Mouse (Mus musculus): ENCODE results near the gene Defb35.
"Not testable (repeated sequence)": the region's sequence is repeated elsewhere in the genome, so short reads cannot be mapped to it uniquely, and the experiment has no call there.

Defb35 gene

DNA sequence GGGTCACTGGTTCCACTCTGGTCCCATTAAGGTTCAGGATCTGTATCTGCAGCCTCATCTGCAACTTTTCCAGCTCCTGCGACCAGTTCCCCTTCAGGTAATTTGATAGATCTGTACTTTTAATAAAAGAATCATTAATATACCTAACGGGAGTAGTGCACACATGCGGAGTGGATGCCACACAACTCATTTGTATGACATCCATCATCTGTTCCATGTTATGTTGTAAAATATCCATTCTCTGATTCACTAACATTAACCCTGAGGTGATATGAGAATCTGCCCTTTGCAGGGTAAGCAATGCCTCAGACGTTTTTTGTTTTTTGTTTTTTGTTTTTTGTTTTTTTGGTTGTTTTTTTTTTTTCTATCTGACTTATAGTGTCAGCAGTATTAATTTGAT, at the start of gene Defb35:
Gene Defb35, plus strand, starts transcription at position 301 of the 400 bp plus-strand sequence.
- not testable (repeated sequence) for DNase-seq

DNA sequence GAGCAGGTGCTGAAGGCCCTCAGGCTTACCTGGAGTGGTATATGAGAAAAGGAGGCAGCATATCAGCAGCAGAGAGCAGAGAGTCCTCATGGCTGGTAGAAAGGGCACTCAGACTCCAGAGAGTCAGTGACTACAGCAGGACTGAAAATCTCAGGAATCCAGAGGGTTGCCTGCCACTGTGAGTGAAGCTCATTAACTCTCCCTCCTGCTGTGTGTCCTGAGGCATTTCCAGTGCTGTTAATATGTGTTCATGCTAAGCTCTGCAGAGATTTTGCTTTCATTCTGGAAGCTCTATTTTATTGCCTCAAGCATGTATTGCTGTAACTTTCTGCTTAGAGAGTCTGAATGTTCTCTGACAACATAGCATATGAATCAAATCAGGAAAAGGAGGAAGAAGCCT, 31.9 kb upstream of the Defb35 start, which contains the start of gene Defb11:
Gene Defb11, minus strand, starts transcription at position 123 of the 400 bp plus-strand sequence.
- not testable (repeated sequence) for DNase-seq

DNA sequence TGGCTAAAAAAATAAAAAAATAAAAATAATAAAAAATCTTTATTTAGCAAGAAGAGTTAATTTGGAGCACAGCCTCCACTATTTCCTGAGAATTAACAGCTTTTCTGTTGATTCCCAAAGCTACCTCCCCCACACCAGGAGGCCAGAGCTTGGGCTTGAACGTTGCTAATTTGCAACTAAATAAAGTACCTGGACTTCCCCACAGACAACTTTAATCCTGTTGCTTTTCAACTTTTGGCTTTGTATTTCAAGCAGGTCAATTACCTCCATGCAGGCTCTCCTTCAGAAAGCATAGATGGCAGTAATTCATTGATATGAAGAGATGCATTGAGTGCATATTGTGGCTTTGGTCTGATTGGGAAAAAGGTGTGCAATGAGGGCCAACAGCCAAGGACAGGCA, 26.2 kb upstream of the Defb35 start:
- DNase-seq, result no peak

DNA sequence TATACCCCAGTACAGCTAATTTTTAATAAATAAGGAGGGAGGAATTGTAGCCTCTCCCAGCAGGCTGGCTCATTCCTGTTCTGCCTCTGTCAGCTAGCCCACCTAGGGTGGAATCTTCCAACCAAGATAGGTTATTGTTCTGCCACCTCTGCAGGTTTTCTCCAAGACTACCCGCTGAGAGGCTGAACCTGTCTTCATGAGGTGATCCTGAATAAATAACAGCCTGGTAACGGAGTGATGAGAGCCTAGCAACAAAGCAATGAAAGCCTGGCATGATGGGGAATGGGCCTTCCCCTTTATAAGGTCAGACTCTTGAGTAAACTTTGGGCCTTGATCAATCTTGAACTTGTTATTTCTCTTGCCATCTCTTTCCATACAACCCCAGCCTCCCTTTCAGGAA, 25.6 kb upstream of the Defb35 start:
- DNase-seq, result no peak

DNA sequence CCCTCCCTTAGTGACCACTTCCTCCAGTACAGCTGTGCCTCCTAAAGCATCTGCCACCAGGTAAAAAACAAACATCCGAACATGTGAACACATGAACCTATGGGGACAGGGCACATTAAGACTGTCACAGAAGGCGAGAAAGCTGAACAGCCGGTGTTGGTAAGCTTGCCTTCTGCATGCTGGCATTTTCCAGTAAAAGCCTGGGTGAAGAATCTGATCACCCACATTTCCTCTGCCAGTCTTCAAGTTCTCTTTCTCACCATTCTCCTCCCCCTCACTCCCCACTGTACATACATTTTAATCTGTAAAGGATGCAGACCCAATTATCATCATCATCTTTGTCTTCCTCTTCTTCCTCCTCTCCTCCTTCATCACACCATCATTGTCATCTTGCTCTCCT, 22.5 kb upstream of the Defb35 start:
- no peak for DNase-seq

DNA sequence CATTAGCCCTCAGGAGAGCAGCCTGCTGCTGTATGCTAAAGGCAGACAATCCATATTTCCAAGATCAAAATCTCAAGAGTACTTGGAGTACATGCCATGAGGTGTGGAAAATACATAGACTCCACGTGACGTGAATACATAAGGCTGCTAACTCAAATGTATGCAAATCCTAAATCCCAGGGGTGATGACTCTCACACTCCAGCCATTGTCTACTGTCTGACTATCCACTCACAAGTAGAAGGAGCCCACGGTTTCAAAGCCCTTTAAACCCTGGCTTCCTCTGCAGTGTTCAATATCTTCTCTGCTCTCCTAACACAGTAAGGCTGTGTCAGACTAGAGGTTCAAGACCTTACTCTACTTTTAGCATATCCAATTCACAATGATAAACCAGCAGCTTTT, 7.4 kb upstream of the Defb35 start:
- not testable (repeated sequence) for DNase-seq

DNA sequence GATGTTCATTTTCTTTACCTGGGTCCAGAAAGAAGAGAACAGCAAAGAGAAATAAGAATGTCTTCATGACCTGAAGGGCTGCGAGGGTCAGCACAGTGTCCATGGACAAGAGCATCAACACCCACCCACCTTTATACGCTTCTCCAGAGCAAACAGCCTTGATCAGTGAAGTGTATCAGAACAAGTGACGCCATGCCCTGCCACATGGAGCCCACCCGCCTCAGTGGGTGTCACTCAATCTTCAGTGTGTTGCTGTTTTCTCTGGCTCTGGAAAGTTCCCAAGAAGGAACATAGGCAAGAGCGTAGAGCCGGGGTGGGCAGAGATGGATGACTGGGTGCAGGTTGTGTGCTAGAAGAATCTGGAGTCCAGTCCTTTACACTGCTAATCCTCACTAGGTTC, 5.5 kb upstream of the Defb35 start, which contains the start of gene Defb15:
Gene Defb15, minus strand, starts transcription at position 101 of the 400 bp plus-strand sequence.
- no peak for DNase-seq

DNA sequence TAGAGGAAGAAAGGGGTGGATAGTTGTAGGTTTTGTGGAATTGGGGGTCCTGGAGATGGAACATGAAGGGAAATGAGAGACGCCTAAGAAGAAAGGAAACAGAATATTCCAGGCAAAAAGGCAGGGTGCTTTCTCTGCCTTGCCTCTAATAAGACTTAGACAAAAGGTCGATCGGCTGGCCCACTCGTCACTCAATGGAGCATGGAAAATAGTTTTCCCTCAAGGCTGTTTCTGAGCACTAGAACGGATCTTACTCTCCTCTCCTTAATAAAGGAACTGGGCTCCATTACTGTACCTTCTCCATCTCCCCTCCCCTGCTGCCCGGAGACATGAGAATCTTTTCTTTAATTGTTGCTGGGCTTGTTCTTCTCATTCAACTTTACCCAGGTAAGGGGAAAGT, 8.3 kb downstream of the Defb35 start, which contains the start of gene Defb13:
Gene Defb13, plus strand, starts transcription at position 301 of the 400 bp plus-strand sequence.
- no peak for DNase-seq

DNA sequence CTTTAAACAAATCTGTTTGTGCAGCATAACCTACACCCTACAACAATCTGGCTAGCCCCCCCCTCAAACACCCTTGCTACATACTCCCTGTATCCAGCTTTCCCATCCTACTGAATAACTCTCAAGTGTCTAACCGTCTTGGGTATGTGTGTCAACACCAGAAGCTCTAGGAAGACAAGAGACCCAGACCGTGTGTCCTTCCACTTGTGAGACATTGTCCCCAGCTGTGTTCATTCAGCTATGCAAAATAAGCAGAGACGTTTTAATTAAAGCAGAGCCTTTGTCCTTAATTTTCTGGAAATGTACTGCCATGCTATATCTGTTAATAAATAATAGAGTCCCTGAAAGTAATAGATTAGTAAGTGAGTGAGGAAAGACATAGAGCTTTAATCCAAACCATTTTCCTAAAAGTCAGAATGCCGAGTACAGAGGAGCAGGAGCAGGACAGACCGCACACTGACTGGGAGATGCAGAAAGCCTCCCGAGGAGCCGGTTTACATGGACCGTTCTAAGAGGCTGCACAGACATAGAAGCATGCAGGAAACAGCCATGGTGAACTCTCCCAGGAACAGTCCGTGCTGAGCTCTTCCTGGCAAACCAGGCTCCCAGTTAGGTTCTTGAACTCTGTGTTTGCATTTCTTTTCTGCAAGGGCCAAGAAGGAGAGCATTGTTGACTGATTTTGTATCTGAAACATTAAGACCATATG, 9.3 kb downstream of the Defb35 start:
- no peak for DNase-seq

DNA sequence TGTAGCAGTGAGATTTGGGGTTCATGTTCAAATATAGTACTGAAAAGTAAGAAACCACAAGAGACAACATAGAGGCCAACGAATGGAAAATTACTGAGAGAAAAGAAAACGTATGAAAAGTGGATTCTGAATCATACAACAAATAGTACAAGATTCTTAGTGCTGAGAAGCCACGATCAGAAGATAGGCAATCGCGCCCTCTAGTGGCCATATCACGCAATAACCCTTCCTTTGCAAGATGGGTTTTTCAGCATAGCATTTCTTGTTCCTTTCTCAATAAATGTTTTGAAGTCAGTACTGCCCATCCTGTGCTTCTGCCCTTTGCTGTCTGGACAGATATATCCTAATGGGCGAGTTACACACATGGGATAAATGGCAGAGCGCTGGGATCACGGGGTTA, 17.2 kb downstream of the Defb35 start:
- DNase-seq, result peak; percentile 52

DNA sequence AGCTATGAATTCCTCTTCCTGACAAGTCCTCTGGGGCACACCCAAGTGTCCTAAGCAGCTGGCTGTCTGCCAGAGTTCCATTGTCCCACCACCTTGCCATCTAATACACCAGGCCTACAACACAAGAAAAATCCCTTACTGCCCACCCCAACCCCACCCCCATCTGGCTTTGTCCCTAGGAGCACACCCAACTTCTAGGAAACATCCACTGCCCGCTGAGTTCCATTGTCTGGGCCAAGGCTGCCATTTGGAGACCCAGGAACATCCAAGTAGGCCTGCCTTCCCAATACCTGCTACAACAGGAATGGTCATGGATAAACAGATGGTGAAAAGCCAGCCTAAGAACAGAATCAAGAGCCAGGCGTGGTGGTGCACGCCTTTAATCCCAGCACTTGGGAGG, 18.2 kb downstream of the Defb35 start:
- DNase-seq, result no peak

DNA sequence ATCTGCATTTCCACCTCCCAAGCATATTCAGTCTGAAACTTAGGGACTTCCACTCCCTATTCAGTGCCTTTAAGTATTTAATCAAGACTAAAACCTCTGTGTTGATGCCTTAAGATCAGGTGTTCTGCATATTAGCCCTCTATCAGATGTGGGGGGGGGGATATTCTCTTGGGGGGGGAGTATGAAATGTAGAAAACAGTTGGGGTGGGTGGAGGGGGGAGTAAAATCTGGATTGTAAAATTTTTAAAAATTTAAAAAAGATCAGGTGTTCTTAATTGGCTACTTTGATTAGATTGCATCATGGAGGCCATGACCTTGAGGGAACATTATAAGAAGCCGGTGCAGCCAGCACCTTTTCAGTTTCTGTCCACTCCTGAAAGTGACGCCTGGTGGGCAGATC, 20.3 kb downstream of the Defb35 start, which contains the start of gene Fam90a1a:
Gene Fam90a1a, plus strand, starts transcription at position 301 of the 400 bp plus-strand sequence.
- no peak for DNase-seq

DNA sequence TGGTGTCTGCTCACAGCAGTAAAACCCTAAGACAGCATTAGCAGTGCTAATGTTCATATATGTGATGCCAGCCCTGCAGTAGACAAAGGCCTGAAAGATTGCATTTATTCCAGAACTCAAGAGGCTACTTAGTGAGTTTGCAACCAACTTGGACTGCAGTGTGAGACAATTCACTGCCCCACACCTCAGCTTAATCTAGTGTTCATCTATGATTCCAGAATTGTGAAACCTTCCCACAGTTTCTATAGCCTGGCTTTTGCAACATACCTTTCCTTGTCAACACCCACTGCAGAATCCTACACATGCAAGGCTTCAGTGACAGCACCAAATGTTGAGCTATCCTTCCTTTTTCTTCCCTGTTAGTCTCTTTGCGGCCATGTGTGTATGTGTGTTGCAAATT, 28.5 kb downstream of the Defb35 start:
- no peak for DNase-seq

DNA sequence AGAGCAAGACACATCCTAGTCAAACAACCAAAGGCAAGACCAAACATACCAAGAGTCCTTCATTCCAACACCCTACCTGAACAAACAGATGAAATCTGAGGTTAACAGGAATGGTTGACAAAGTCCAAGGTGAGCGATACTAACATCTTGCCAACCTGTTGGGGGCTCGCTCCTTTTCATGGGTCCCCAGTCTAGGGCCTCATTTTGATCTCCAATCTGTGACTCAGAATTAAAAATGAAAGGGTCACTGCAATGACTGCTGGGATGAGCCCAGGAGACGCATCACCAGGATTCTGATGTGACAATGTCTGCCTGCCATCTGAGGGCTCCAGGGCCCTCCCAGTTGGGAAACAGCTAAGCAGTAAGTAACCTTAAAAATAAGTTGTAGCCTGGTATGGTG, 31.3 kb downstream of the Defb35 start, which contains the start of gene Ccdc70:
Gene Ccdc70, plus strand, starts transcription at position 301 of the 400 bp plus-strand sequence.
- no peak for DNase-seq

DNA sequence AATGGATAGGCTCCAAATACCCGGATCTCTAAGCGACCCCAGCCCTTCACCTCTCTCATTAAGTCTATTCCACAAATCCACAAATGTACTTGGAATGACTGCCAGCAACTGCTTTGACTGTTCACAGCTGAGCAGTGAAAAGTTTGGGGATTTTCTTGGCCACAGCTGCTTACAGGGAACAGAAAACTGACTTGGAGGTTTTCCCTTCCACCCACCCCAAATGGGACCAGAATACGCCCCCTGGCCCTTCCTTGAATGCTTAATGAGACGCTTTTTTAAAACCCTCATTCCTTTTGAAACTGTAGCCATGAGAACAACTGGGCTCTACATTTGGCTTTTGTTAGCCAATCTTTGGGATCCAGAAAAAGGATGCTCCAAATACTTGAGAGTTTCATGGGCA, 40.0 kb downstream of the Defb35 start:
- no peak for DNase-seq

DNA sequence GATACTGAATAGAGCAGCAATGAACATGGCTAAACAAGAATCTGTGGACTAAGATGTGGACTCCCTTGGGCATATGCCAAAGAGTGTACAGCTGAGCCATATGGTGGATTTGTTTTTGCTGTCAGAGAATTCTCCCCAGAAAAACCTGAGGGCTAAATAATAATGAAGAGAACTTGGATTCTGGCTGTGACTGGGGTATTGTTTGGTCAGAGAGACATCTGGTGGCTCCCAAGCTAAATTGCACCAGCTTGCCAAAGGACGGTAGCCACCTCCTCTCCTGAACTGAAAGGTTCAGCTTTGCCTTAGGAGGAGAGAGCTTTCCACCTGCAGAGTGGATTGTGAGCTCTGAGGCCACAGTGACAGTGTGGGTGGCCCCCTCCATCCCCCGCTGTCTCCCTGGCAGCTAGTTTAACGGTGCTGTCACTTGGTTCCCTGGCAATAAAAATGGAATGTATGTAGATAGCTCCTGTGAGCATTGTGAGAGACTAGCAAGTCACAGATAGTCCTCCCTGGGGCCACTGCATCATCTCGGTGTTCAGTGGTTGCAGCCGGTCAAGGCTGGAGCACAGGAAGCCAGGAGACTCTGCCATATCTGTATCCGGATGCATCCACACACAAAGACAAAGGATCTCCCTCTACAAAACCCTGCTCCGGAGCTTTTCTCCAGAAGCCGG, 43.6 kb downstream of the Defb35 start:
- DNase-seq, result no peak
